27 mouse cellular contexts compared by ENCODE assay signal in the genomic region with DNA sequence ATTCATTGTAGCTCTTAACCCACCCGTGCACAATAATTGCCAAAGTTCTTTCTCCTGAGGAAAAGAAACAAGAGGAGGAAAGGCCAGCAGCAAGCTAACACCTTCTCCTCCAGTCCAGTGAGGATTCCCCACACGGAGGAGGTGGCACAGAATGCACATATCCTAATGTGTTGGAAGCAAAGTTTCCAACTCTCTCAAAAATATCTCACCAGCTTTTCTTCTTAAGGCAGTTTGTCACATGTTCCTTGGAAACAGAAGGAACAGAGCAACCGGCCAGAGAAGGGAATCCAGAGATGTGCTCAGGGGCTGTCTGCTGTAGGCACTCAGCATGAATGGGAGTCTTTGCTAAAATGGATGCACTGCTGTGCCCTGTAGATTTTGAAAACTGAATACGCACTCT.
DNase-seq lines count a peak whose midpoint lies in the region; TF ChIP-seq lines count a peak whose summit lies in the region.
"Had no signal": no experiment of that assay in that cellular context is flagged by ENCODE, and none has a peak within 500 bp of the region (broad histone marks: within the 10 kb centered on the region; RNA-seq: fewer than 3 reads in every experiment).

No protein-coding gene starts in this region.

- H3K4me3 ChIP-seq in layer of hippocampus, adult 2 months, result no peak overlapping the region
- H3K4me3 ChIP-seq: embryonic facial prominence, embryonic 10.5 days; embryonic facial prominence, embryonic 13.5 days; erythroblast, embryonic 14.5 days; forebrain, embryonic 12.5 days; forebrain, embryonic 15.5 days; gastrocnemius, adult 2 months; heart, embryonic 12.5 days; heart, embryonic 15.5 days; hindbrain, embryonic 12.5 days; hindbrain, embryonic 15.5 days had no signal

- DNase-seq in layer of hippocampus, adult 2 months (ENCODE audit: low spot score in 2 of 2), result no peak
- no peak for DNase-seq in layer of hippocampus, adult 9-11 months
- DNase-seq in right cerebral cortex, adult 18-20 months, result peak; percentile 23
- DNase-seq in right cerebral cortex, postnatal 14 days, result no peak
- DNase-seq in brain, adult 2 months (ENCODE audit: low read depth, low spot score), result peak; percentile 57
- DNase-seq in telencephalon, adult 2 months (ENCODE audit: low read depth, low spot score), result peak; percentile 39
- DNase-seq: adrenal gland, adult 2 months; adrenal gland, postnatal 14 days; cerebellum, adult 11-12 months; cerebellum, adult 8-10 months; cerebellum, postnatal 10 days; cerebellum, postnatal 36 days; embryo, embryonic 11 days; gastrocnemius, adult 2 months; gastrocnemius, postnatal 14 days; heart, adult 18-20 months; heart, postnatal 14 days; heart, postnatal 4 days had no signal

- no peak for TF ChIP-seq CTCF in layer of hippocampus, adult 2 months (conservative IDR thresholded peaks at IDR 0.05)

- H3K27ac ChIP-seq in layer of hippocampus, adult 2 months, result peak overlapping the region; percentile 87
- H3K27ac ChIP-seq: embryonic facial prominence, embryonic 10.5 days; embryonic facial prominence, embryonic 13.5 days; forebrain, embryonic 12.5 days; forebrain, embryonic 15.5 days; gastrocnemius, adult 2 months; heart, embryonic 15.5 days; hindbrain, embryonic 12.5 days; hindbrain, embryonic 15.5 days had no signal

Comparison
In these comparisons a context has a peak if more than half of its experiments do, and no peak if none do; other contexts are left out.
1. DNase-seq: peak in right cerebral cortex, adult 18-20 months (single experiment), brain, adult 2 months (single experiment) and telencephalon, adult 2 months (single experiment); none in layer of hippocampus, adult 2 months (0 of 2), layer of hippocampus, adult 9-11 months (single experiment) and right cerebral cortex, postnatal 14 days (single experiment).